Mouse (Mus musculus): ENCODE results near the gene B4galt3.
A peak's percentile ranks its signal among the peaks of the same experiment; 100 is the strongest.

The B4galt3 gene

GRCm38 (mm10) chr1:171269848-171270572, at the start of gene B4galt3:
Gene B4galt3 (plus strand): TSS chr1:171270328.
- DNase-seq: peak; percentile 98 to 99

GRCm38 (mm10) chr1:171220871-171221270, 49.3 kb upstream of the B4galt3 start:
- DNase-seq: peak; percentile 71 to 74

DNA sequence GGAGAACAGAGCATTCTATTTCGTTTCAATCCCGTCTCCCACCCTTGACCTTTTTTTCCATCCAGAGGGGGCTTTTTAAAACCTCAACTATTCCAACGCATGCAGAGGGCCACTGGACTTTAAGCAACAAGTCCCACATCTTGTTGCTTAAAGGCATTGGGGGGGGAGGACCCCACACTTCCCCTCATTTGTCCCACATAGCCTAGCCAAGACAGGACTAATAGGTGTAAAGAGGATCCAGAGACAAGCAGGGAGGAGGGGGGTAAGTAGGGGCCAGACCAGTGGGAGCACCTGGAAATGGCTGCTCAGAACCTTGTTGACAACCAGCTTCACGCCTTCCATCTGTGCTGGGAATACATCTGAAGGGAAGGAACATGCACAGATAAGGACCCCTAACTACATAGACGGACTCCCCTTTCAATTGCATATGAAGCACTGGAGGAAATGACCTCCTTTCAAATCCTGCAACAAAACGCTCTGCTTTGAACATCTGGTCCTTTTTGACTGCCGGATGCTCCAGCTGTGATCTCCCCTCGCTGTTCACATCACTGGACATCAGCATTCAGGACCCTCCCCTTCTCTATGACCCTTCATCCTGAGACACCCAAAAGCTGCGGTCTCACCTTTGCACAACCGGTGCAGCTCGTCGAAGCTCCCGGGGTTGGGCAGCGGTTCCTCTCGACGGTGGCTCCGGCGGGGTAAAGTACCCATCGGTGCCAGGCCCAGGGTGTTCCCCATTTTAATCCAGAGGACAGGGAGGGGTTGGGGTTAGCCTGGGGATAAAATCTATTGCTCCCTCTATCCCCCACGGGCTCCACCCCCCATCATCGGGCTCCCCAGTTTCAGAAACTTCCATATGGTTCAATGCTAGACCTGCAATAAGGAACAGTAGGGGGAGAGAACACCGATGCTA, 48.6 kb upstream of the B4galt3 start:
- peak; percentile 22 to 40 for DNase-seq

DNA sequence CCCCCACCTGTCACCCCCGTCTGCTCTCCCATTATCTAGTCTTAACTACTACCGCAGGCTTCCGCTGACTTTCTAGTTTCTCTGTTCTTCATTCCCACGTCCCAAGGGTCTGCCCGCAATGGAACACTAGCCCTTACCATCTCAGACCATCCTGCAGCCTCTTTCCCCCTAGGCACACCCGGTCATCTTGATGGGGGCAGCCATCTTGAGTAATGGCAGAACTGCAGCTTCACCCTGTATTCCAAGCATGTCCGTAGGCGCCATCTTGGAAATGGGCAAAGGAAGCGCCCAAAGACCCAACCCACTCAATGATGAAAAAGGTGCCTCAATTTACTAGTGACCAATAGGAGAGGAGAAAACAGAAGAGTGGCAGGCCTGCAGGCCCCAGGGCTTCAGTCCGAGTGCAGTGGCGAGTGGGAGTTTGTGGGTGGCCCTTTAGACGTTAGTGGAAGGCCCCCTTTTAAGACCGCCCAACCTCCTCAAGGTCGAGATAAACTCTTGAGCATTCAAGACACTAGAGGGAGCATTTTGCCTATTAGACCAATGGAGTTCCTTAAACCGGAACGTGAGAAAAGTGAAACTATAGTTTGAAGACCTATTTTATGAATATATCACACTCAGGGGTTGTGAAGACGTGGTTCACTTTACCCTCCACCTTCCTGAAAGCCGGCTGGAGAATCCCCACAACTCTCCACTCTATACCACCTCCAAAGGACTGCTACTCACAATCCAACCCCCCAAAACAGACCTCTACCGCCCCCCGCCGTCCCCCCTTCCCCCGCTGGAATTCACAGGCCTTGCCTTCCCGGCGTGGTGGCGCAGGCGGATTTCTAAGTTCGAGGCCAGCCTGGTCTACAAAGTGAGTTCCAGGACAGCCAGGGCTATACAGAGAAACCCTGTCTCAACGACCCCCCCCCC, 47.6 kb upstream of the B4galt3 start, which contains the start of gene Tomm40l:
Gene Tomm40l (minus strand): TSS at position 277 of the 918 bp plus-strand sequence.
- DNase-seq: peak; percentile 82 to 92

- DNase-seq: no peak
These were observed 47.0 kb upstream of the B4galt3 start for GRCm38 (mm10) chr1:171223168-171223567.

DNA sequence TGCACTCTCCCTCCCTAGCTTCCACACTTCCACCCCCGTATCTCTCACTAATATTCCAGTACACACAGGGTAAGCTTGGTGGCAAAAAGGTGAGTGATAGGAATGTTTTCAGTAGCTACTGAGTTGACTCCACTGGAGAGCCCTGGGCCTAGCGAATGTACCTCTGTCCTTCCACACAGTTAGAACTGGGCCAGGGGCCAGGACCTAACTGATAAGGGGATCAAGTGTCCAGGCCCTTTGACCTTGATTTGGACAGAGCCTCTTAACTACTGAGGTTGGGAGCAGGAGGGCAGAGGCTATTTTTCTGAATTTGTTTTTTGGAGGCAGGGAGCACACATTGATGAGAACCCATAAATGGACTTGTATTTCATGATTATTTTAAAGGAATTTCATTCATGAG, 46.3 kb upstream of the B4galt3 start:
- DNase-seq: no peak

GRCm38 (mm10) chr1:171224857-171225256, 45.3 kb upstream of the B4galt3 start, which contains the start of gene Apoa2:
Gene Apoa2 (plus strand): TSS chr1:171225054.
- no peak for DNase-seq

GRCm38 (mm10) chr1:171226780-171227179, 43.3 kb upstream of the B4galt3 start:
- no peak for DNase-seq

GRCm38 (mm10) chr1:171227879-171228278, 42.2 kb upstream of the B4galt3 start:
- DNase-seq: no peak

DNA sequence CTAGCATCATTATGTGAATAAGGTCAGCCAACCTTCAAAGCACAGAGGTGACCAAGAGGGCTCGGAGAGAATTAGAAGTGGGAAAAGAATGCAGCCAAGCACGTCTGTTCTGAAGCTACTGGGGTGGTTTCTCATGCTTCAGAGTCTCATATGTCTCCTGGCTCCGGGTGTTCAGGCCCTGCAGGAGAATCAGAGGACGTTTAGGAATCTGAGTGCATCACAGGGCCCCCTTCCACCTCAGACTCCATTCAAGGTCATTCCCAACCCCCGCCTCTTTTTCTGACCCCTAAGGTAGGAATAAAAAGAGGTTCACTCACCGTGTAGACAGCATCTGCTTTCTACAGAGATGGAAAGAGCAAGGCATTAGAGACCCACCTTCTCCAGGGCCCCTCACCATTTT, 40.4 kb upstream of the B4galt3 start:
- DNase-seq: no peak

DNA sequence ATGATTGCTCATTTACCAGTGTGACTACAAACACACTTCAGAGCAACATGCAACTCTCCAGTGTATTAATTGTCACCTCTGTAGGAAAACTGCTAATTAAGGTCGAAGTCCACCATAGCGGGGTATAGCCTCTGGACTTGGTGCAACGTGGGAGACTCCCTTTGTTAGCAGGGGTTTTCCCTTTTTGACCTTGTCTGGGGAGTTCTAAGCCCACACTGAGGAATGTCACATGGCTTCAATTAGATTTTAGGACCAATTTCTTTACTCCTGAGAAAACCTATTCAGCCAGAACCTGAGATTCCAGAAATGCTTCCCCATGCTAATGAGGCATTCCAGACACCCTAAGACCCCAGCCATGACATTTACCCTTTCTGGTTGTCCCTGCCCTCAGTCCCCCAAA, 39.9 kb upstream of the B4galt3 start:
- no peak for DNase-seq

- DNase-seq: no peak
These were observed 38.3 kb upstream of the B4galt3 start for GRCm38 (mm10) chr1:171231844-171232243.

GRCm38 (mm10) chr1:171232348-171232747, 37.8 kb upstream of the B4galt3 start:
- no peak for DNase-seq

- no peak for DNase-seq
These were observed 37.1 kb upstream of the B4galt3 start for GRCm38 (mm10) chr1:171232800-171233730.

DNA sequence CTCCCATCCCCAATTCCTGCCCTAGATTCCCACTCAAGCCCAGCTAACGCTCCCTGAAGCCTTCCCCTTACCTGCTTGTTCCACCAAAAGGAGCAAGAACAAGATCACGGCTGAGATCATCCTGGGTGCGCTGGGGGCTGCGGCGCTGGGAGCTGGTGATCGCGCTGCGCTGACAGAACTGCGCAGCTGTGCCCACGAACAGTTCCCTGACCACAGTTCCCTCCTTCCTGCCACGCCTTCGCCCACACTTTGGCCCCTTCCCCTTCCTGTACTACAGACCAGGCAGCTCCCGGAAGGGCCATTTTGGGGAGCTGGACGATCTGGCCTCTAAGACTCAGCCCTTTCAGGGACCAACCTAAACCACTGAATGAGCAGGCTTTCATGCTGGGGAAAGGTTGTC, 36.0 kb upstream of the B4galt3 start, which contains the start of gene Fcer1g:
Gene Fcer1g (minus strand): TSS at position 240 of the 400 bp plus-strand sequence.
- DNase-seq: no peak

DNA sequence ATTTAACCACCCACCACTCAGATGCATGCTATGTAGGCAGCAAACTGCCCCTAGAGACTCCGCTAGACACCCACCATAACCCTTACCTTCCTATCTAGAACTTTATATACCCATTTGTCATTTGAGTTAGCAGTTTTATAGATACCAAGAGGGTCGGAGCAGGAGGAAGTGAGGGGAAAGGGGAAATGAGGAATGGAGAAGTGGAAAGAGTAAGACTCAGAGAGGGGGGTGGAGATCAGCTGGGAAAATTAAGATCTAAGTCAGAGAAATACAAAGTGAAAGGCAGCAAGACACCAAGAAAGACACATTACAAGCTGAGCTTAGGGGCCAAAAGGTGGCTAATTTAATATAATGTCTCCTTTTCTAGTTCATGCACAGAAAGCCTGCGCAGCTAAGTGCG, 35.6 kb upstream of the B4galt3 start:
- DNase-seq: no peak

DNA sequence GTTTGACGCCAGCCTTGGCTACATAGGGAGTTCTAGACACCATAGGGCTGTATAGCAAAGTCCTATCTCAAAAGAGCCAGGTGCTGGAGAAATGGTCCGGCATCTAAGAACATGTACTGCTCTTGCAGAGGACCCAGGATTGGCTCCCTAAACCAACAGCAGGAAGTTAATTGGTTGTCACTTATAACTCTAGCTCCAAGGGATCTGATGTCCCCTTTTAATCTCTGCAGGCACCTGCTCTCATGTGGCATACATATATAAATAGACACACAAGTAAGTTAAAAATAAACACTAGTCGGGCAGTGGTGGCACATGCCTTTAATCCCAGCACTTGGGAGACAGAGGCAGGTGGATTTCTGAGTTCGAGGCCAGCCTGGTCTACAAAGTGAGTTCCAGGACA, 34.3 kb upstream of the B4galt3 start:
- DNase-seq: no peak

GRCm38 (mm10) chr1:171237438-171237837, 32.7 kb upstream of the B4galt3 start:
- DNase-seq: no peak

GRCm38 (mm10) chr1:171238463-171238862, 31.7 kb upstream of the B4galt3 start:
- peak; percentile 47 to 48 for DNase-seq

DNA sequence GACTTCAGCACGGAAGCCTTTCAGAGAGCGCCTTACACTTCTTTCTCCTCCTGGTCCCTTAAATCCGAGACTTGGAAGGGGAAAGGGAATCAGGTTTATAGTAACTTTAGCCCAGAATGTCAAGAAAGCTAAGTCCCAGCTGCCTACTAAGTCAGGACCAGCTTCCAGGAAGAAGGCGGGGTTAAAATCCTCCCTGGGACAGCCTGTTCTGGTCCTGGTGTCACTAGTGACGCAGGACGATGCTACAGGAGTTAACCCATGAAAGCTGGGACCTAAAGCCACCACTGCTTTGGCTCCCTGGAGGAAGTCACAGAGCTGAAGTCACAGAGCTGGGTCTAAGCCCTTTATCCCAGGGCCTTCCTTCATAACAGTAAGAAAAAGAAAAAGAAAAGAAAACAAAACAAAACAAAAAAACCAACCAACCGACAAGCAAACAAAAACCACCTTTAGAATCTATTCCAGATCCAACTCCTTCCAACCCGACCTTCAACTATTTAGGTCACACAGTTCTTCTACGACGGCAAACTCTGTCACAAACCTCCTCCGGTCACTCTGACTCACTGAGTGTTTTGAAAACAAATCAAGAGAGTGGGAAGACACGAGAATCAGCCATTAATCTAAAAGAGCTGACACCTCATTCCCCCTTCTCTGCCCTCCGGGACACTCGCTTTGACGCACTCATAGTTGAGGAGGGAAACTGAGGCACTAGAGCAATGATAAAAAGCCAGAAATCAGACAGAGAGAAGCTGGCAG, 30.0 kb upstream of the B4galt3 start:
- no peak for DNase-seq

- DNase-seq: no peak
These were observed 29.2 kb upstream of the B4galt3 start for GRCm38 (mm10) chr1:171240911-171241310.
